Mouse (Mus musculus): ENCODE results near the gene Cnot3.

GRCm38 (mm10) chr7:3704475-3704874 is 59.4 kb downstream of the Cnot3 start:
- TF ChIP-seq TAL1 (IDR thresholded peaks at IDR 0.05; ENCODE audit: low read length) (no peak), GATA1 (IDR thresholded peaks at IDR 0.05; ENCODE audit: low read length) (no peak)

Data from erythroblast, embryonic 14.5 days (primary cell).